8 mouse cellular contexts compared by ENCODE assay signal in genomic region chr2:9889651-9890183, GRCm38 (mm10). TPM values are rescaled to one million over a fixed set of nuclear protein-coding genes. Genes with fewer than 3 reads are reported as not detected.
A peak's percentile ranks its signal among the peaks of the same experiment; 100 is the strongest.
DNase-seq lines count a peak whose midpoint lies in the region; ATAC-seq and TF ChIP-seq lines count a peak whose summit lies in the region.

Gene Gata3, minus strand, starts transcription at chr2:9890034.

- under 1% methylated on average over 23 of the region's 23 CpGs for WGBS in lung, embryonic 15.5 days
- WGBS in intestine, postnatal 0 days, result 1% methylated on average over 23 of the region's 23 CpGs
- WGBS in neural tube, embryonic 14.5 days, result under 1% methylated on average over 23 of the region's 23 CpGs

- no peak for TF ChIP-seq POLR2A in brain, embryonic 14.5 days (IDR thresholded peaks at IDR 0.05; ENCODE audit: borderline replicate concordance, extremely low read depth, insufficient read depth, insufficient read length, poor library complexity, severe bottlenecking)

- no peak within 1 kb of the TSS for H3K27ac ChIP-seq in lung, embryonic 15.5 days
- H3K27ac ChIP-seq in intestine, postnatal 0 days (ENCODE audit: low read depth, low read length), result no peak within 1 kb of the TSS
- no peak within 1 kb of the TSS for H3K27ac ChIP-seq in neural tube, embryonic 14.5 days (ENCODE audit: low read depth, low read length)

- no peak for TF ChIP-seq CTCF in brain, embryonic 14.5 days (IDR thresholded peaks at IDR 0.05; ENCODE audit: borderline replicate concordance, extremely low read depth, insufficient read depth, insufficient read length)
- no peak for TF ChIP-seq CTCF in intestine, postnatal 0 days (IDR thresholded peaks at IDR 0.05; ENCODE audit: low read depth)

- H3K27me3 ChIP-seq in lung, embryonic 15.5 days, result peaks cover 96% of the 10 kb centered on the region
- peaks cover 92% of the 10 kb centered on the region for H3K27me3 ChIP-seq in intestine, postnatal 0 days (replicated peaks; ENCODE audit: control insufficient read depth, insufficient read depth, low read length)
- H3K27me3 ChIP-seq in neural tube, embryonic 14.5 days (ENCODE audit: control insufficient read depth, insufficient read depth, low read length), result peaks cover 64% of the 10 kb centered on the region

- H3K4me3 ChIP-seq in lung, embryonic 15.5 days, result peak within 1 kb of the TSS; percentile 19
- peak within 1 kb of the TSS; percentile 21 for H3K4me3 ChIP-seq in intestine, postnatal 0 days (ENCODE audit: low read depth, low read length)
- no peak within 1 kb of the TSS for H3K4me3 ChIP-seq in neural tube, embryonic 14.5 days (ENCODE audit: low read depth, low read length)

- H3K36me3 ChIP-seq in lung, embryonic 15.5 days, result no peaks in the 10 kb centered on the region
- H3K36me3 ChIP-seq in intestine, postnatal 0 days (ENCODE audit: control insufficient read depth, insufficient read depth), result no peaks in the 10 kb centered on the region
- H3K36me3 ChIP-seq in neural tube, embryonic 14.5 days (ENCODE audit: control insufficient read depth, insufficient read depth, low read length), result no peaks in the 10 kb centered on the region

- ATAC-seq in lung, embryonic 15.5 days (ENCODE audit: borderline replicate concordance, extremely low read depth, low FRiP score, low TSS enrichment), result 0 out of 2 replicates have a peak, but pooled peaks have one; percentile 13
- no peak; the same call in 1 of the 2 replicates for ATAC-seq in intestine, postnatal 0 days
- ATAC-seq in neural tube, embryonic 14.5 days (ENCODE audit: low read depth), result no peak

- H3K9me3 ChIP-seq in lung, embryonic 15.5 days, result no peaks in the 10 kb centered on the region
- no peaks in the 10 kb centered on the region for H3K9me3 ChIP-seq in intestine, postnatal 0 days (ENCODE audit: control insufficient read depth)
- no peaks in the 10 kb centered on the region for H3K9me3 ChIP-seq in neural tube, embryonic 14.5 days (ENCODE audit: control insufficient read depth, low read length)

- DNase-seq in lung, postnatal 10 days, result no peak
- DNase-seq in brain, embryonic 14.5 days (ENCODE audit: low read depth), result no peak
- no peak for DNase-seq in cerebellum, adult 9-10 months
- no peak for DNase-seq in right cerebral cortex, postnatal 25 days
- no peak for DNase-seq in spleen, postnatal 10 days (ENCODE audit: low spot score in 2 of 2)

- peak within 1 kb of the TSS; percentile 49 for H3K4me2 ChIP-seq in lung, embryonic 15.5 days
- H3K4me2 ChIP-seq in intestine, postnatal 0 days (replicated peaks; ENCODE audit: low read depth), result peak within 1 kb of the TSS; percentile 52
- H3K4me2 ChIP-seq in neural tube, embryonic 14.5 days (ENCODE audit: low read depth, low read length), result peak within 1 kb of the TSS; percentile 14; the same call in 1 of the 2 replicates

- H3K4me1 ChIP-seq in lung, embryonic 15.5 days, result peaks cover 12% of the 10 kb centered on the region
- H3K4me1 ChIP-seq in intestine, postnatal 0 days (replicated peaks; ENCODE audit: control insufficient read depth, insufficient read depth, low read length), result no peaks in the 10 kb centered on the region
- no peaks in the 10 kb centered on the region for H3K4me1 ChIP-seq in neural tube, embryonic 14.5 days (ENCODE audit: control insufficient read depth, insufficient read depth, low read length)

- H3K9ac ChIP-seq in lung, embryonic 15.5 days, result no peak within 1 kb of the TSS
- no peak within 1 kb of the TSS for H3K9ac ChIP-seq in intestine, postnatal 0 days (ENCODE audit: low read depth, low read length)
- no peak within 1 kb of the TSS for H3K9ac ChIP-seq in neural tube, embryonic 14.5 days (replicated peaks; ENCODE audit: low read depth, low read length)

RNA-seq across cellular contexts. Expression of gene Gata3, which starts in this region (rescaled TPM):
- polyA plus RNA-seq in lung, embryonic 15.5 days (2015; fragmentation: Nextera tagmentation; extraction: Ambion mirVana), result 3.2 and 5.7 TPM in 2 replicates
- 12.4 and 29.4 TPM in 2 replicates for polyA plus RNA-seq in brain, embryonic 14.5 days (2012; rRNA removed)
- polyA plus RNA-seq in intestine, postnatal 0 days (2015; fragmentation: Nextera tagmentation; extraction: Ambion mirVana), result 0.59 and 0.61 TPM in 2 replicates
- polyA plus RNA-seq in neural tube, embryonic 14.5 days (2014; fragmentation: Nextera tagmentation; extraction: Ambion mirVana), result 8.7 and 13.3 TPM in 2 replicates
